Mouse (Mus musculus) thymus, postnatal 0 days (tissue): ENCODE results near the gene Slc10a7. TPM values are rescaled to one million over a fixed set of nuclear protein-coding genes. Genes with fewer than 3 reads are reported as not detected.
"Not testable (repeated sequence)": the region's sequence is repeated elsewhere in the genome, so short reads cannot be mapped to it uniquely, and the experiment has no call there.

Experiments
- DNase-seq: peaks from one replicate; pipeline ENCODE4 v3.0.0-alpha.2; 2015; ENCODE audit warnings: low spot score
- polyA plus RNA-seq: library from polyadenylated mRNA; unstranded; fragments of >200 nt; fragmentation: Nextera tagmentation; extraction: Ambion mirVana; gene quantifications from 2 replicates; pipeline ENCODE4 v1.2.1, GENCODE M21; 2015

The Slc10a7 gene
- polyA plus RNA-seq: 12.3 and 13.7 TPM in 2 replicates

GRCm38 (mm10) chr8:78509273-78510031, at the start of gene Slc10a7:
Slc10a7 (plus strand) TSS chr8:78509346.
- peak; percentile 88 for DNase-seq

GRCm38 (mm10) chr8:78463941-78464340, 45.2 kb upstream of the Slc10a7 start:
- no peak for DNase-seq

GRCm38 (mm10) chr8:78467889-78468288, 41.3 kb upstream of the Slc10a7 start:
- DNase-seq: no peak

DNA sequence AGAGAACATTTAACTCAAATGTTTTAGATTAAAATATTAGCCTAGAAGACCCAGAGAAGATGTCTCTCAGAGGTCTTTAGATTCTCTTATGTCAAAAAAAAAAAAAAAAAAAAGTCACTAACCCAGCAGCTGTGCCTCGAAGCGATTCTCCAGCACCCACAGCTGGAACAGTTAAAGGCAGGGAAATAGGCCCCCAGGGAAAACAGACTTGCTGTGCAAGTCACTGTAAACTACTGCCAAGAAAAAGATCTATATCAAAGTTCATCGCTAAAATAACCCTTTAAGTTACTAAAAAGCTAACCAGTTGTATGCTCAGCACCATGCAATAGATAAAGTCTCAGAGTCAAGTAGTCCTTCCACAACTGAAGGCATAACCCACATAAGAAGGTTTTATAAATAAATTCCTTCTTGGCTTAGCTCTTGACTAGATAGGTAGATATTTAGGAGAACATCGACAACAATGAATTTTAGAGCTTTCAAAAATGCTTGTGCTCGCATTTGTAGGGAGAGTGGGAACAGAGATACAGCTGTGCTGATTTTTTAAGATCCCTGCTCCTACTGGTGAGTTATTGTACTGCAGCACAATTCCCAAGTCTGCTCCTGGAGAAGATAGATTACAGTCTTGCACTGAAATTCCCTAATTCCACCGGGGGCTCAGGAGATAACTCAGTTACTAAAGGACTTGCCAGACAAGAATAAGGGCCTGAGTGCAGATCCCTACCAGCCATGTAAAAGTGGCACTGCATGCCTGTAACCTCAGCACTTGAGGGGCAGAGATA, 31.9 kb upstream of the Slc10a7 start:
- no peak for DNase-seq

DNA sequence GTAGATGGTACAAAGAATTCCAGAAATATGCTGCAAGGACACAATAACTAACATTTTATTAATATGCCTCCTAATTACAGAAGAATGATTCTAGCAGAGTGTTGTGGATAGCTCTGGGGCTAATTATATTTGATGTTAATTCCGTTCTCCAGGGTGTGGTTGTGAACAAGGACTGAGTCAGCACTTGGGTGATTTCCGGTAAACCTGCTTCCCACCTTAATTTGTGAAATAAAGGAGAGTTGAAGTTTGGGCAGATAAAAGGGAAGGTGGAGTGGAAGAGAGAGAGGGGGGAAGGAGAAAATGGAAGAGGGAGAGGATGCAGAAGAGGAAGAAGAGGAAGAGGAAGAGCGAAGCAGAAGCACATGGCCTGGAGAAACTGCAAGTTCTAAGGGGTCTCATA, 19.4 kb upstream of the Slc10a7 start:
- no peak for DNase-seq

DNA sequence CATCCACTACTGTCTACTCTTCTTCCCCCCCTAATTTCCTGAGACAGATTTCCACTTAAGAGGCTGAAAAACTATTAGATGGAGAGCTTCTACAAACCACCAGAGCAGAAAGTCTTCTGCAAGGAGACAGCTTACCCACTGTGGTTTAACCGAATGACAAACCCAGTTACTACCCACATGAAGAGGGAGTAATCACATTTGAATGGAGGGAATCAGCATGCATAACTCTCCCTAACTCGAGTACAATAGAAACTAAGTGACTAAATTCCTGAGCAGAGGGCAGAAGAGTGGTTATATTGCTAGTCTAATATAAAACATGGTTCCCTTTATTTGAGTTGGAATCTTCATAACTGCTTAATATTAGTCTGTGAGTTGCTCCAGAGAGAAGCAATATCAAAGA, 16.1 kb upstream of the Slc10a7 start:
- no peak for DNase-seq

- DNase-seq: not testable (repeated sequence)
These were observed 12.9 kb upstream of the Slc10a7 start for GRCm38 (mm10) chr8:78496273-78496672.

GRCm38 (mm10) chr8:78502706-78503105, 6.4 kb upstream of the Slc10a7 start:
- DNase-seq: no peak

- peak; percentile 35 for DNase-seq
These were observed 997 bp upstream of the Slc10a7 start for GRCm38 (mm10) chr8:78507979-78508718.

DNA sequence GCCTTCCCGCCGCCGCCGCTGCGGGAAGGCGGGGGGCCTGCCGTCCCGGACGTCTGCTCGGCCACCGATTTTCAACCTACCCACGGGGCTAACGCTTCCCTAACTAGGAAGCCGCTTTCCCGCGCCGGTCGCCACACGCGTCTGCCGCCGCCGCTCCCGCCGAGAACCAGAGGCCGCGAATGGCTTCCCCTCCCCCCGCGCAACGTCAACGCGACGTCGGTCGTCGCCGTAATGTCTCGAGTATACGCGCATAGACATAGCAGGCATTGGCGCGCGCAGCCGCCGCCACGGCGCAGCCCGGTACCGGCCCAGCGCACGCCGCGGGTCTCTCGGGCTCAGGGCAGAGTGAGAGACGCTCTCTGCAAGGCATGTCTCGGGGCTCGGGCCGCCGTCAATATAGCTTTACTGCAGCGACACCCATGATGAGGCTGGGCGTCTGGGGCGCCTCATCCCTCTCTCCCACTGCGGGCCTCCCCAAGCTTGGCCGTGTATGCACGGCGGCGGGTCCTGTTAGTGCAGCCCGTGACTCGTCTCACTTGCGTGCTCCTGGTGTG, 350 bp upstream of the Slc10a7 start, which contains the start of gene Rbmxl1:
Gene Rbmxl1, minus strand, starts transcription at position 180 of the 554 bp plus-strand sequence.
- DNase-seq: peak; percentile 88

GRCm38 (mm10) chr8:78510094-78510493, 948 bp downstream of the Slc10a7 start:
- peak; percentile 26 for DNase-seq

DNA sequence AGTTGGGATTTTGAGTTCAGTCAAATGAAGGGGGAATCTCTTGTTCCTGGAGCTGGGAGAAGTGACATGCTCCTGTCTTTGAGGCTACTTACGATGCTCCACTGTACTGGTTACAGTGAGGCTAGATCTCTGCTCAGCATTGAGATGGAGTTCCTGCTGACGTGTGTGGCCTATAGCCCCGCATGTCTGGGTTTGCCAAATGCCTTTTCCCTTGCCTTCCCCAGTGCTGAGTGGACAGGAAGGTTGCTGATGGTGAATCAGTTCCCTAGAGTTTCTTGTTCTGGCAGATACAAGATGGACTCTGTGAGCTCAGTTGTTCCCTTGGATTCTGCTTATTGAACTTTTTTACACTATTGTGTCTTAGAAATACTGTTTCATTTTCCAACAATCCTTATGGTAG, 1.8 kb downstream of the Slc10a7 start:
- DNase-seq: no peak

DNA sequence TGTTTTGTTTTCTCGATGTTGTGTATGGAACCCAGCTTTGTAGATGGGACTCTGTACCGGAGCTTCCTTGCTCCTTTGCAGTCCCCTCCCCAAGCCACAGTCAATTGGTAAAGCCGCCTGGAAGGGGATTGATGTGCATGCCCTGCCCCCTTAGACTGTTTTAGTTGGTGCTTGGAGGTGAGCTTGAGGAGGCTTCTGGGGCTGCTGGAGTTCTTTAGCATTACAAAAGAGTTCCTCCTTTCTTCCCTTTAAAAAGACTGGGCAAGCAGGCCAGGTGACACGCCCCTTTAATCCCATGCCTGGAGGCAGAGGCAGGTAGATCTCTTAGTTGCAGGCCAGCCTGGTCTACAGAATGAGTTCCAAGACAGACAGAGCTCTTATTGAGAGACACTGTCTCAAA, 4.0 kb downstream of the Slc10a7 start:
- no peak for DNase-seq

DNA sequence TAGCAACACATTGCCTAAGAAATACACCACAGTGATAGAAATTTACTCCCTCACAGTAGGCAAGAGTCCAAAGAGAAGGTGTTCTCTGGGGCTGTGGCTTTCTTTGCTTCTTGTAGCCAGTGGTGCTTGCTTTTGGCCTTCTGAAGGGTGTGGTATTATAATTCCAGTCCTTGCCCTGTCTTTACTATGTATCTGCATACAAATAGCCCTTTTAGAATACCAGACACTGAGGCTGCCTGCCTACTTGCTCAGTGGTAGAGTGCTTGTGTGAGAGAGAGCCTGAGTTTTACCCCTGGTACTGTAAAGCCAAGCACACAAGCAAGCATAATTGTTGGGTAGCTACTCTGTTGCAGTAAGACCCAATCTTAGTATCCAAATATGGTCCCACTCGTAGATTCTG, 5.6 kb downstream of the Slc10a7 start:
- DNase-seq: no peak

DNA sequence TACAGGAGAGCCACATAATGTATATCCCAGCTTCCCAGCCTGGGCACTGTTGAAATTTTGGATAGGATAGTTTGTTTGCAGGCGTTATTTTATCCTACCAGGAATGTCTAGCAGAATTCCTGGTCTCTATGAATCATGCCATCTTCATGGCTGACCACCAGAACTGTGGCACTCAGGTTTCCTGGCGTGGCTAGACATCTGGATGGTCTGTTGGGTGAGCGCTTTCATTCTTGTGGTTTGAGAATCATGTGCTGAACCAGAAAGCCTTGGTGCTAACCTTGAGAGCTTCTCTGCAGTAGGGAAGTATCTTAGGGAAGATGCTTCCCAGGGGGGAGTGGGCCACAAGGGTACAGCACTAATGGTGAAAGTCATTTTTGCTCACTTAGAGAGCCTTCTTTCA, 6.0 kb downstream of the Slc10a7 start:
- DNase-seq: no peak

DNA sequence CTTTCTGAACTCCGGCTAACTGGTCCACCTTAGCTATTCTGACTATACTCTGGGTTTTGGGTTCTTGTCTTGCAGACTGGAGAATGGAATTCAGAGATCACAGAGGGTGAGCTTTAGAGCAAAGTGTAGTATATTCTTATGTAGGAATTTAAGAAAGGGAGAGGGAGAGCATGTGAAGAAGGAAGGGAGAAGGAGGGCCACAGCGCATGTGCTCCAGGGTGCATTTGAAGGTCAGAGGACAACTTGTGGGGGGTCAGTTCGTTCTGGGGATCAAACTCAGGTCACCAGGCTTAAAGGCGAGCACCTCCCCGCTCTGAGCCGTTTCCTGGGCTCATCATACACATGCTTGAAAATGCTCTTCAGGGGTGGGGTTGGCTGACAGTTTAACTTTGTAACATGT, 24.8 kb downstream of the Slc10a7 start:
- DNase-seq: no peak

DNA sequence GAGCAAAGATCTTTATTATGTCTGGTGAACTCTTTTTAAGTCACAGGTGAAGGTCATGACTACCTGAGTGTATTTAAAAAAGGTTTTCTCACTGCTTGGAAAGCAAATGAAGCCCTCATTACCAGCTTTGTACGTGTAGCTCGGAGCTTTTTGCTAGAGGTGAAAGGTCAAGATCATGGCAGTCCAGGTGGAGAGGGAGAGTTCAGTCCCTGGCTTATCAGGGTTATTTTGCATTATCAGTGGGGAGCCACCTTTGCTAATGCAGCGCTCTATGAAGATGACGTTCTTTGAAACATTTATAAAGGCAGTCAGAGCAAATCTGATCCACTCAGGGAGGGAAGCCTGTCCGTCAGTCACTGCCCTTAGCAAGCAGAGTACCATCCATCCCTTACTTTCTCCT, 27.6 kb downstream of the Slc10a7 start:
- no peak for DNase-seq

DNA sequence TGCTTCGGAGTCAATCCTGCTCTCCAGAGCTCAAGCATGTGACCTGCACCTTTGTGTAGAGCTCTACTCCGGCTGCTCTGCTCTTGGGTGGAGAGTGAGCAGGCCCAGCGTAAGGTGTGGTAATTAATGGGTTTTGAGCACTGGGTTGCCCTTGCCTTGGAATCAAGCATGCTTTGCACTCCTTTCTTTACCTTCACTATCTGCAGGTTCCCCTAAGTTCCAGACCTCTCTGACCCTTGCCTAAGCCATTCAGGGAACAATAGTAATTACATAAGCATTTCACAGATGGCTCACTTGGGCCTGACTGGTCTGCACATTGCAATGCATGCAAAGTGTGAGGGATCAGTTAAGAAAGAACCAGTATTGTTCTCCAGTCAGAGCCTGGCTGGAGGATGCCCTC, 28.6 kb downstream of the Slc10a7 start:
- DNase-seq: no peak

DNA sequence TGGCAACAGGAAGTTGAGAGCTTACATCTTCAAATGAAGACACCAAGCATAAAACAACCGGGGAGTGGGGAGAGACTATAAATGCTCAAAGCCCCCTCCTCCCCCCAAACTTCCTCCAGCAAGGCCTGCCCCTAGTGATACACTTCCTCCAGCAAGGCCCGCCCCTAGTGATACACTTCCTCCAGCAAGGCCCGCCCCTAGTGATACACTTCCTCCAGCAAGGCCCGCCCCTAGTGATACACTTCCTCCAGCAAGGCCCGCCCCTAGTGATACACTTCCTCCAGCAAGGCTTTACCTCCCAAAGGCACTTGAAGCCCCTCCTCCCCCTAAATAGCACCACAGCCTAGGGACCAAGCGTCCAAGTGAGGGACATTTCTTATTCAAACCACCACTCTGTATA, 33.5 kb downstream of the Slc10a7 start:
- peak; percentile 34 for DNase-seq

- DNase-seq: no peak
These were observed 34.5 kb downstream of the Slc10a7 start for GRCm38 (mm10) chr8:78543621-78544020.

GRCm38 (mm10) chr8:78544545-78544944, 35.4 kb downstream of the Slc10a7 start:
- DNase-seq: no peak
